Mouse (Mus musculus): ENCODE data around the gene Anks1b. TPM values are rescaled to one million over a fixed set of nuclear protein-coding genes. Genes with fewer than 3 reads are reported as not detected.

The Anks1b gene
- total RNA-seq, 1 experiment from 2014 or later: not detected

GRCm38 (mm10) chr10:90969355-90970174 lies 1096.3 kb downstream of the Anks1b start:
- peak; percentile 39 for ATAC-seq (replicated peaks; ENCODE audit: low read depth, poor library complexity, severe bottlenecking)

GRCm38 (mm10) chr10:90970560-90970959 lies 1097.3 kb downstream of the Anks1b start:
- no peak for ATAC-seq (replicated peaks; ENCODE audit: low read depth, poor library complexity, severe bottlenecking)

- no peak for ATAC-seq (replicated peaks; ENCODE audit: low read depth, poor library complexity, severe bottlenecking)
Observed at GRCm38 (mm10) chr10:90974084-90974483, 1100.8 kb downstream of the Anks1b start.

- ATAC-seq (replicated peaks; ENCODE audit: low read depth, poor library complexity, severe bottlenecking): no peak
Observed at GRCm38 (mm10) chr10:90974491-90974890, 1101.2 kb downstream of the Anks1b start.

GRCm38 (mm10) chr10:90981811-90982210 lies 1108.5 kb downstream of the Anks1b start:
- ATAC-seq (replicated peaks; ENCODE audit: low read depth, poor library complexity, severe bottlenecking): no peak

- peak; percentile 93 for ATAC-seq (replicated peaks; ENCODE audit: low read depth, poor library complexity, severe bottlenecking)
Observed at GRCm38 (mm10) chr10:90983046-90983445, 1109.7 kb downstream of the Anks1b start.

- ATAC-seq (replicated peaks; ENCODE audit: low read depth, poor library complexity, severe bottlenecking): no peak
Observed at GRCm38 (mm10) chr10:90990340-90990739, 1117.0 kb downstream of the Anks1b start.

GRCm38 (mm10) chr10:90992237-90992636 lies 1118.9 kb downstream of the Anks1b start:
- no peak for ATAC-seq (replicated peaks; ENCODE audit: low read depth, poor library complexity, severe bottlenecking)

GRCm38 (mm10) chr10:90993869-90994268 lies 1120.6 kb downstream of the Anks1b start:
- no peak for ATAC-seq (replicated peaks; ENCODE audit: low read depth, poor library complexity, severe bottlenecking)

GRCm38 (mm10) chr10:90999899-91000298 lies 1126.6 kb downstream of the Anks1b start:
- ATAC-seq (replicated peaks; ENCODE audit: low read depth, poor library complexity, severe bottlenecking): no peak

- ATAC-seq (replicated peaks; ENCODE audit: low read depth, poor library complexity, severe bottlenecking): no peak
Observed at GRCm38 (mm10) chr10:91001421-91001820, 1128.1 kb downstream of the Anks1b start.

GRCm38 (mm10) chr10:91005858-91006538 lies 1132.7 kb downstream of the Anks1b start:
- no peak for ATAC-seq (replicated peaks; ENCODE audit: low read depth, poor library complexity, severe bottlenecking)

Other genes with a start within 250 kb of the Anks1b start
- 30.4 and 36.7 TPM in 2 replicates for gene Scyl2, start 187.2 kb upstream of the Anks1b start, total RNA-seq (2017)
- gene Actr6, start 141.2 kb upstream of the Anks1b start, total RNA-seq (2017): 16.8 and 21.7 TPM in 2 replicates
- 33.6 and 45.0 TPM in 2 replicates for gene Uhrf1bp1l, start 128.5 kb upstream of the Anks1b start, total RNA-seq (2017)

Data from common myeloid progenitor, adult 5-6 weeks (primary cell).